Mouse (Mus musculus): ENCODE data around the gene Prkch.

Prkch gene

GRCm38 (mm10) chr12:73564795-73565619 lies 19.6 kb upstream of the Prkch start:
- Histone ChIP-seq H3K4me3 (replicated peaks; ENCODE audit: low read length) (no peak overlapping the region), H3K36me3 (ENCODE audit: insufficient read depth, low read length) (no peaks in the 10 kb centered on the region), H3K9me3 (ENCODE audit: low read length) (no peaks in the 10 kb centered on the region), H3K4me1 (replicated peaks; ENCODE audit: low read depth, low read length) (peaks cover 3% of the 10 kb centered on the region; the same call in 1 of the 2 replicates), H3K27me3 (ENCODE audit: insufficient read depth, low read length) (no peaks in the 10 kb centered on the region)
- TF ChIP-seq CTCF (conservative IDR thresholded peaks at IDR 0.05; ENCODE audit: low read length) (peak; percentile 27; the same call in 1 of the 2 replicates), POU5F1 (IDR thresholded peaks at IDR 0.05; ENCODE audit: borderline replicate concordance, low read length) (no peak), NANOG (IDR thresholded peaks at IDR 0.05; ENCODE audit: borderline replicate concordance, low read length) (no peak)

GRCm38 (mm10) chr12:73565620-73565969 lies 19.0 kb upstream of the Prkch start:
- no peaks in the 10 kb centered on the region for H3K27me3 ChIP-seq (ENCODE audit: insufficient read depth, low read length)
- H3K9me3 ChIP-seq (ENCODE audit: low read length) = no peaks in the 10 kb centered on the region
- no peak overlapping the region for H3K4me3 ChIP-seq (replicated peaks; ENCODE audit: low read length)
- H3K4me1 ChIP-seq (replicated peaks; ENCODE audit: low read depth, low read length) = no peaks in the 10 kb centered on the region
- TF ChIP-seq CTCF (conservative IDR thresholded peaks at IDR 0.05; ENCODE audit: low read length) (no peak), NANOG (IDR thresholded peaks at IDR 0.05; ENCODE audit: borderline replicate concordance, low read length) (no peak), POU5F1 (IDR thresholded peaks at IDR 0.05; ENCODE audit: borderline replicate concordance, low read length) (no peak)
- H3K36me3 ChIP-seq (ENCODE audit: insufficient read depth, low read length) = no peaks in the 10 kb centered on the region

GRCm38 (mm10) chr12:73574632-73575031 lies 10.0 kb upstream of the Prkch start:
- H3K9me3 ChIP-seq (ENCODE audit: low read length) = peaks cover 8% of the 10 kb centered on the region
- no peaks in the 10 kb centered on the region for H3K4me1 ChIP-seq (replicated peaks; ENCODE audit: low read depth, low read length)
- H3K4me3 ChIP-seq (replicated peaks; ENCODE audit: low read length) = no peak overlapping the region
- no peaks in the 10 kb centered on the region for H3K36me3 ChIP-seq (ENCODE audit: insufficient read depth, low read length)
- peaks cover 6% of the 10 kb centered on the region; the same call in 1 of the 2 replicates for H3K27me3 ChIP-seq (ENCODE audit: insufficient read depth, low read length)
- TF ChIP-seq NANOG (IDR thresholded peaks at IDR 0.05; ENCODE audit: borderline replicate concordance, low read length) (no peak), POU5F1 (IDR thresholded peaks at IDR 0.05; ENCODE audit: borderline replicate concordance, low read length) (no peak), CTCF (conservative IDR thresholded peaks at IDR 0.05; ENCODE audit: low read length) (no peak)

GRCm38 (mm10) chr12:73578141-73578540 lies 6.5 kb upstream of the Prkch start:
- no peaks in the 10 kb centered on the region for H3K4me1 ChIP-seq (replicated peaks; ENCODE audit: low read depth, low read length)
- TF ChIP-seq CTCF (conservative IDR thresholded peaks at IDR 0.05; ENCODE audit: low read length) (no peak), POU5F1 (IDR thresholded peaks at IDR 0.05; ENCODE audit: borderline replicate concordance, low read length) (no peak), NANOG (IDR thresholded peaks at IDR 0.05; ENCODE audit: borderline replicate concordance, low read length) (no peak)
- H3K27me3 ChIP-seq (ENCODE audit: insufficient read depth, low read length) = peaks cover 29% of the 10 kb centered on the region

GRCm38 (mm10) chr12:73580811-73581210 lies 3.8 kb upstream of the Prkch start:
- no peak overlapping the region for H3K4me3 ChIP-seq (replicated peaks; ENCODE audit: low read length)
- TF ChIP-seq CTCF (conservative IDR thresholded peaks at IDR 0.05; ENCODE audit: low read length) (no peak), POU5F1 (IDR thresholded peaks at IDR 0.05; ENCODE audit: borderline replicate concordance, low read length) (no peak), NANOG (IDR thresholded peaks at IDR 0.05; ENCODE audit: borderline replicate concordance, low read length) (no peak)
- H3K4me1 ChIP-seq (replicated peaks; ENCODE audit: low read depth, low read length) = peaks cover 18% of the 10 kb centered on the region
- peaks cover 55% of the 10 kb centered on the region for H3K27me3 ChIP-seq (ENCODE audit: insufficient read depth, low read length)
- no peaks in the 10 kb centered on the region for H3K36me3 ChIP-seq (ENCODE audit: insufficient read depth, low read length)
- H3K9me3 ChIP-seq (ENCODE audit: low read length) = no peaks in the 10 kb centered on the region

More at GRCm38 (mm10) chr12:73578141-73578540, 6.5 kb upstream of the Prkch start:
- no peaks in the 10 kb centered on the region for H3K9me3 ChIP-seq (ENCODE audit: low read length)
- no peaks in the 10 kb centered on the region for H3K36me3 ChIP-seq (ENCODE audit: insufficient read depth, low read length)
- H3K4me3 ChIP-seq (replicated peaks; ENCODE audit: low read length) = no peak overlapping the region

- no peaks in the 10 kb centered on the region for H3K36me3 ChIP-seq (ENCODE audit: insufficient read depth, low read length)
- H3K4me1 ChIP-seq (replicated peaks; ENCODE audit: low read depth, low read length) = peaks cover 22% of the 10 kb centered on the region
- peaks cover 66% of the 10 kb centered on the region for H3K27me3 ChIP-seq (ENCODE audit: insufficient read depth, low read length)
- no peak for TF ChIP-seq CTCF (conservative IDR thresholded peaks at IDR 0.05; ENCODE audit: low read length)
- TF ChIP-seq NANOG (IDR thresholded peaks at IDR 0.05; ENCODE audit: borderline replicate concordance, low read length) = no peak
- no peak for TF ChIP-seq POU5F1 (IDR thresholded peaks at IDR 0.05; ENCODE audit: borderline replicate concordance, low read length)
- no peaks in the 10 kb centered on the region for H3K9me3 ChIP-seq (ENCODE audit: low read length)
- no peak overlapping the region for H3K4me3 ChIP-seq (replicated peaks; ENCODE audit: low read length)
These were observed 1.3 kb upstream of the Prkch start for GRCm38 (mm10) chr12:73583318-73583717.

- Histone ChIP-seq H3K27me3 (ENCODE audit: insufficient read depth, low read length) (peaks cover 70% of the 10 kb centered on the region), H3K9me3 (ENCODE audit: low read length) (no peaks in the 10 kb centered on the region), H3K4me3 (replicated peaks; ENCODE audit: low read length) (peak overlapping the region; percentile 86), H3K4me1 (replicated peaks; ENCODE audit: low read depth, low read length) (peaks cover 22% of the 10 kb centered on the region), H3K36me3 (ENCODE audit: insufficient read depth, low read length) (no peaks in the 10 kb centered on the region)
- TF ChIP-seq POU5F1 (IDR thresholded peaks at IDR 0.05; ENCODE audit: borderline replicate concordance, low read length) (no peak), NANOG (IDR thresholded peaks at IDR 0.05; ENCODE audit: borderline replicate concordance, low read length) (no peak), CTCF (conservative IDR thresholded peaks at IDR 0.05; ENCODE audit: low read length) (peak; percentile 16; the same call in 1 of the 2 replicates)
These were observed 585 bp upstream of the Prkch start for GRCm38 (mm10) chr12:73583813-73584609.

GRCm38 (mm10) chr12:73585241-73585801 lies 725 bp downstream of the Prkch start:
- peak overlapping the region; percentile 86 for H3K4me3 ChIP-seq (replicated peaks; ENCODE audit: low read length)
- H3K9me3 ChIP-seq (ENCODE audit: low read length) = no peaks in the 10 kb centered on the region
- H3K27me3 ChIP-seq (ENCODE audit: insufficient read depth, low read length) = peaks cover 62% of the 10 kb centered on the region
- TF ChIP-seq CTCF (conservative IDR thresholded peaks at IDR 0.05; ENCODE audit: low read length) = no peak
- TF ChIP-seq NANOG (IDR thresholded peaks at IDR 0.05; ENCODE audit: borderline replicate concordance, low read length) = no peak
- TF ChIP-seq POU5F1 (IDR thresholded peaks at IDR 0.05; ENCODE audit: borderline replicate concordance, low read length) = no peak
- no peaks in the 10 kb centered on the region for H3K36me3 ChIP-seq (ENCODE audit: insufficient read depth, low read length)
- peaks cover 22% of the 10 kb centered on the region for H3K4me1 ChIP-seq (replicated peaks; ENCODE audit: low read depth, low read length)

Measured in E14TG2a.4 (cell line).